Mouse (Mus musculus): ENCODE measurements around the gene Tas2r135. TPM values are rescaled to one million over a fixed set of nuclear protein-coding genes. Genes with fewer than 3 reads are reported as not detected.

Gene Tas2r135
- polyA plus RNA-seq, 1 experiment from 2014 or later = not detected

DNA sequence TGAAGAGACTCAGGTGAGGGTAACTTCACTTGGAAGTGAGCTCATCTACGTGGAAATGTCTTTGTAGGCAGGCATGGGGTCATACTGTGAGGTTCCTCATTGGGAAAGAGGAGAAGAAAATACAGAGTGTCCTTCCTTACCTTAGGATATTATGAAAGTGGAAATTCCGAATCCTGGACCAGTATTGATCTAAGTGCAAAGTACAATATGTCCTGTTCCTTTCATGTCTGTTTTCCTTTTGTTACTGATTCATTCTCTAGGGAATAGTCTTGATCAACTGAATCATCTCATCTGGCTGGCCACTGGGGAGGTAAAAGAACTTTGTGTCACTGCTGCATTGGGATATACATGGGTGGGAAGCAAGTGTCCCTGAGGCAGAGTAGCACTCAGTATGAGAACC is 30.3 kb downstream of the Tas2r135 start:
- no peak for ATAC-seq (replicated peaks; ENCODE audit: insufficient number of reproducible peaks, insufficient read depth, low FRiP score, low read depth)
- Histone ChIP-seq H3K4me3 (no peak overlapping the region), H3K27me3 (no peaks in the 10 kb centered on the region), H3K27ac (no peak overlapping the region), H3K4me1 (replicated peaks) (no peaks in the 10 kb centered on the region), H3K9ac (no peak overlapping the region), H3K36me3 (no peaks in the 10 kb centered on the region), H3K9me3 (replicated peaks) (no peaks in the 10 kb centered on the region), H3K4me2 (no peak overlapping the region)
- 60% methylated on average over 2 of the region's 2 CpGs for WGBS

DNA sequence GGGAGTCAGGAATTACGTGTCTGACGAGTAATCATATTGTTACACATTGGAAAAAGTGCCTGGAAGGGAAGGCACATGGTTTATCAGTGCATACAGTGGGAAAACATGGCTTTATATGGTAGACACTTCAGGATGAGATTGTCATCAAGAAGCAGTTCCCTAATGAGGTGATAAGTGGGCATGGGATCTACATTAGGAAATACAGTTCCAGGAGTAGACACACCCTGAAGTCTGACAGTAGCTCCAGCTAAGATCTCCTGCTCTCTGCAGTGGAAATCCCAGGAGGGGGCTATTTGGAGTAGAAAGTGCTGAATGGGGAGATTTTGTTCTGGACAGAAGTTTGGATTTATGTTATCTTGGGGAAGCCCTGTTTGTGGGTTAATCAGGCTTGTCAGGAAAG is 36.2 kb downstream of the Tas2r135 start:
- no peak overlapping the region for H3K4me2 ChIP-seq
- 39% methylated on average over 2 of the region's 2 CpGs for WGBS
- H3K9me3 ChIP-seq (replicated peaks) = no peaks in the 10 kb centered on the region
- H3K36me3 ChIP-seq = no peaks in the 10 kb centered on the region
- H3K9ac ChIP-seq = no peak overlapping the region
- no peak overlapping the region for H3K4me3 ChIP-seq
- H3K27ac ChIP-seq = no peak overlapping the region
- no peak for ATAC-seq (replicated peaks; ENCODE audit: insufficient number of reproducible peaks, insufficient read depth, low FRiP score, low read depth)
- H3K4me1 ChIP-seq (replicated peaks) = no peaks in the 10 kb centered on the region
- no peaks in the 10 kb centered on the region for H3K27me3 ChIP-seq

DNA sequence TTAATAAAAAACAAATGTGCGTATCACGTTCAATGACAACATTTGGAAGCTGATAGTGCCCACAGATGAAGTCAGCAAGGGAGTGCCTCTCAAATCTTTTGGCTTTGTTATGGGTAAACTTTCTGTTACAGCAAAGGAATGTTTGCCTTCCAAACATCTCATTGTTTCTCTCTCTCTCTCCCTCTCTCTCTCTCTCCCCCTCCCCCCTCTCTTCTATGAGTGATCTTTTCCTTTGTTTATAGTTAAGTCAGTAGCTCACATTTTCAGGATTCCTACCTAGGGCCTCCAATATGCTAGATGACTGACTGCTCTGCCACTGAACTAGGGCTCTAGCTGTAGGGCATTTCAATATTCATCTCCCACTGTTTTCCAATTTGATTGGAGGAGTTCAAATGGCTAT is 39.3 kb downstream of the Tas2r135 start:
- no peaks in the 10 kb centered on the region for H3K9me3 ChIP-seq (replicated peaks)
- no peaks in the 10 kb centered on the region for H3K27me3 ChIP-seq
- no peak overlapping the region for H3K4me3 ChIP-seq
- no peak overlapping the region for H3K27ac ChIP-seq
- WGBS = 70% methylated on average over 2 of the region's 2 CpGs
- no peak overlapping the region for H3K9ac ChIP-seq
- H3K36me3 ChIP-seq = no peaks in the 10 kb centered on the region
- ATAC-seq (replicated peaks; ENCODE audit: insufficient number of reproducible peaks, insufficient read depth, low FRiP score, low read depth) = no peak
- no peaks in the 10 kb centered on the region for H3K4me1 ChIP-seq (replicated peaks)
- H3K4me2 ChIP-seq = no peak overlapping the region

DNA sequence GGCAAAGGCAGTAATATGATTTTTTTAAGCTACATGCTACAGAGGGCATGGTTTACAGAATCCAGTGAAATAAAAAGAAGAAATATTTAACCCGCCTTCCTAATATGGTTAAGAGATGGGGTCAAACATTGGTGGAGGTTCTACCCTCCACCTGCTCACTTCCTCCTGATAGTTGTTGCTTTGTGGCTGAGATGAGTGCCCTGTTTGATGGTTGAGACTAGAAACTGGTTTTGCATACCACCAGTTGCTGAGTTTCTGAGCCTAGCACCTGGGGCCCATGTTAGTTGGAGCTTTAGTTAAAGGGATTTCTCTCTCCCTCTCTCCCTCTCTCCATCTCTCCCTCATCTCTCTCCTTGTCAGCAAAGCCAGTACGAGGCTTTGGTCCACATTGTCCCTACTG is 42.1 kb downstream of the Tas2r135 start:
- Histone ChIP-seq H3K9me3 (replicated peaks) (no peaks in the 10 kb centered on the region), H3K36me3 (no peaks in the 10 kb centered on the region), H3K27ac (no peak overlapping the region), H3K4me2 (no peak overlapping the region), H3K4me3 (no peak overlapping the region), H3K27me3 (no peaks in the 10 kb centered on the region), H3K9ac (no peak overlapping the region), H3K4me1 (replicated peaks) (no peaks in the 10 kb centered on the region)
- no peak for ATAC-seq (replicated peaks; ENCODE audit: insufficient number of reproducible peaks, insufficient read depth, low FRiP score, low read depth)
- WGBS = 76% methylated on average over 2 of the region's 2 CpGs

Other genes starting within 250 kb of the Tas2r135 start
- gene Tas2r144, start 190.1 kb upstream of the Tas2r135 start, polyA plus RNA-seq (2015; fragmentation: Nextera tagmentation; extraction: Ambion mirVana) = not detected in 2 replicates
- 14.3 and 16.9 TPM in 2 replicates for gene Gstk1, start 159.5 kb upstream of the Tas2r135 start, polyA plus RNA-seq (2015; fragmentation: Nextera tagmentation; extraction: Ambion mirVana)
- gene Tmem139, start 143.5 kb upstream of the Tas2r135 start, polyA plus RNA-seq (2015; fragmentation: Nextera tagmentation; extraction: Ambion mirVana) = 0.28 and 0.31 TPM in 2 replicates
- 26.2 and 37.2 TPM in 2 replicates for gene Casp2, start 140.4 kb upstream of the Tas2r135 start, polyA plus RNA-seq (2015; fragmentation: Nextera tagmentation; extraction: Ambion mirVana)
- gene Clcn1, start 118.7 kb upstream of the Tas2r135 start, polyA plus RNA-seq (2015; fragmentation: Nextera tagmentation; extraction: Ambion mirVana) = 0.28 and 0.33 TPM in 2 replicates
- gene Fam131b, start 80.8 kb upstream of the Tas2r135 start, polyA plus RNA-seq (2015; fragmentation: Nextera tagmentation; extraction: Ambion mirVana) = 0.10 and 0.24 TPM in 2 replicates
- 136 and 173 TPM in 2 replicates for gene Zyx, start 55.8 kb upstream of the Tas2r135 start, polyA plus RNA-seq (2015; fragmentation: Nextera tagmentation; extraction: Ambion mirVana)
- 2.2 and 4.3 TPM in 2 replicates for gene Epha1, start 32.2 kb upstream of the Tas2r135 start, polyA plus RNA-seq (2015; fragmentation: Nextera tagmentation; extraction: Ambion mirVana)
- gene Tas2r143, start 5.2 kb upstream of the Tas2r135 start, polyA plus RNA-seq (2015; fragmentation: Nextera tagmentation; extraction: Ambion mirVana) = not detected in 2 replicates
- not detected in 2 replicates for gene Tas2r126, start 29.1 kb downstream of the Tas2r135 start, polyA plus RNA-seq (2015; fragmentation: Nextera tagmentation; extraction: Ambion mirVana)
- not detected in 2 replicates for gene Olfr458, start 59.8 kb downstream of the Tas2r135 start, polyA plus RNA-seq (2015; fragmentation: Nextera tagmentation; extraction: Ambion mirVana)
- not detected in 2 replicates for gene Olfr457, start 70.9 kb downstream of the Tas2r135 start, polyA plus RNA-seq (2015; fragmentation: Nextera tagmentation; extraction: Ambion mirVana)
- 0.11 TPM in 1 of 2 replicates, not detected in the other for gene Olfr456, start 81.8 kb downstream of the Tas2r135 start, polyA plus RNA-seq (2015; fragmentation: Nextera tagmentation; extraction: Ambion mirVana)
- gene Olfr455, start 142.2 kb downstream of the Tas2r135 start, polyA plus RNA-seq (2015; fragmentation: Nextera tagmentation; extraction: Ambion mirVana) = 0.05 TPM in 1 of 2 replicates, not detected in the other
- gene Tcaf3, start 192.3 kb downstream of the Tas2r135 start, polyA plus RNA-seq (2015; fragmentation: Nextera tagmentation; extraction: Ambion mirVana) = not detected in 2 replicates
- gene Tcaf2, start 239.8 kb downstream of the Tas2r135 start, polyA plus RNA-seq (2015; fragmentation: Nextera tagmentation; extraction: Ambion mirVana) = 2.2 and 3.9 TPM in 2 replicates

All from heart, embryonic 15.5 days (tissue).